13 mouse cellular contexts compared by ENCODE assay signal in the genomic region with DNA sequence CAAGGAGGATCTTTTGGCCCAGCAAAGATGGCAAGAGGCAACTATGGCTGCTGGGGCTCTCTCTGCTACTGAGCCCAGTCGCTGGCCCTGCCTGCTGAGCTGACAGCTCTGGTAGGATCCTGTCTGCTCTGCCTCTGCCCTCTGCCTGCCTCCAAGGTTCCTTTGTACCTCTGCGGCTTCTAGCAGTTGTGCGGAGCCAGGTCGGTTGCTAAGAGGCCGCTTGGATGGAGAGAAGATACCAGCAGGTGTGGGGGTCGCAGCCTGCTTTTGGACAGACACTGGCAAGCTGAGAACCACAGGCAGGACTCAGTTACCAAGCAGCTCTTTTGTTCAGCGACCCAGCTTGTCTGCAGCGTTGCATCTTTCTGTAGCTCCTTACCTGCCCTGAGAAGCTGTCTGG.
DNase-seq lines count a peak whose midpoint lies in the region; ATAC-seq and TF ChIP-seq lines count a peak whose summit lies in the region.
"Had no signal": no experiment of that assay in that cellular context is flagged by ENCODE, and none has a peak within 500 bp of the region (broad histone marks: within the 10 kb centered on the region; RNA-seq: fewer than 3 reads in every experiment).

No protein-coding gene starts in this region.

- no peak for ATAC-seq in forebrain, postnatal 0 days
- ATAC-seq in midbrain, embryonic 14.5 days (ENCODE audit: low FRiP score, low TSS enrichment), result no peak
- no peak for ATAC-seq in frontal cortex, adult (ENCODE audit: low TSS enrichment)

- H3K9me3 ChIP-seq in forebrain, postnatal 0 days (ENCODE audit: low read length), result no peaks in the 10 kb centered on the region
- no peaks in the 10 kb centered on the region for H3K9me3 ChIP-seq in midbrain, embryonic 14.5 days (ENCODE audit: control insufficient read depth, low read length)
- H3K9me3 ChIP-seq: embryonic facial prominence, embryonic 13.5 days; liver, embryonic 15.5 days had no signal

- H3K4me1 ChIP-seq in forebrain, postnatal 0 days (ENCODE audit: insufficient read depth), result peaks cover 41% of the 10 kb centered on the region
- peaks cover 40% of the 10 kb centered on the region for H3K4me1 ChIP-seq in midbrain, embryonic 14.5 days (ENCODE audit: control insufficient read depth, insufficient read depth, low read length)
- H3K4me1 ChIP-seq: liver, embryonic 15.5 days had no signal

- no peak for TF ChIP-seq CTCF in forebrain, postnatal 0 days (IDR thresholded peaks at IDR 0.05; ENCODE audit: low read depth)

- peak; percentile 53 to 60 for DNase-seq in cerebellum, postnatal 14 days
- no peak for DNase-seq in cerebellum, adult 18-20 months
- DNase-seq in R1 (ENCODE audit: low read depth, low spot score), result peak; percentile 13
- peak; percentile 21 for DNase-seq in forebrain, postnatal 0 days
- DNase-seq in midbrain, embryonic 14.5 days, result peak; percentile 40
- DNase-seq in urinary bladder, adult 18-20 months (ENCODE audit: low spot score in 2 of 2), result no peak
- no peak for DNase-seq in gastrocnemius, adult 8-10 months (ENCODE audit: low spot score in 2 of 2)
- DNase-seq: heart, adult 2 months; kidney, postnatal 14 days; thymus, postnatal 25 days had no signal

- H3K36me3 ChIP-seq in forebrain, postnatal 0 days (ENCODE audit: insufficient read depth), result no peaks in the 10 kb centered on the region
- no peaks in the 10 kb centered on the region for H3K36me3 ChIP-seq in midbrain, embryonic 14.5 days (ENCODE audit: control insufficient read depth, insufficient read depth, low read length)
- H3K36me3 ChIP-seq: embryonic facial prominence, embryonic 13.5 days; liver, embryonic 15.5 days had no signal

- no peak overlapping the region for H3K4me3 ChIP-seq in forebrain, postnatal 0 days (ENCODE audit: low read depth, low read length)
- H3K4me3 ChIP-seq in midbrain, embryonic 14.5 days (replicated peaks; ENCODE audit: low read depth, low read length), result no peak overlapping the region
- H3K4me3 ChIP-seq: embryonic facial prominence, embryonic 13.5 days; heart, adult 2 months; liver, embryonic 15.5 days had no signal

- H3K27ac ChIP-seq in forebrain, postnatal 0 days (ENCODE audit: low read depth, low read length), result peak overlapping the region; percentile 50
- H3K27ac ChIP-seq in midbrain, embryonic 14.5 days (replicated peaks; ENCODE audit: low read depth, low read length), result peak overlapping the region; percentile 94
- H3K27ac ChIP-seq: embryonic facial prominence, embryonic 13.5 days; heart, adult 2 months; liver, embryonic 15.5 days had no signal

- peak overlapping the region; percentile 33; the same call in 1 of the 2 replicates for H3K9ac ChIP-seq in forebrain, postnatal 0 days
- H3K9ac ChIP-seq in midbrain, embryonic 14.5 days (replicated peaks; ENCODE audit: low read length), result peak overlapping the region; percentile 43
- H3K9ac ChIP-seq: embryonic facial prominence, embryonic 13.5 days; liver, embryonic 15.5 days had no signal

- H3K27me3 ChIP-seq in forebrain, postnatal 0 days (ENCODE audit: insufficient read depth, low read length), result no peaks in the 10 kb centered on the region
- no peaks in the 10 kb centered on the region for H3K27me3 ChIP-seq in midbrain, embryonic 14.5 days (ENCODE audit: control insufficient read depth, insufficient read depth, low read length)
- H3K27me3 ChIP-seq: embryonic facial prominence, embryonic 13.5 days; liver, embryonic 15.5 days had no signal

- H3K4me2 ChIP-seq in forebrain, postnatal 0 days (ENCODE audit: low read depth), result no peak overlapping the region
- 0 out of 2 replicates have a peak overlapping the region, but pooled peaks have one; percentile 1 for H3K4me2 ChIP-seq in midbrain, embryonic 14.5 days (ENCODE audit: low read length)
- H3K4me2 ChIP-seq: embryonic facial prominence, embryonic 13.5 days; liver, embryonic 15.5 days had no signal

- 26% methylated on average over 8 of the region's 8 CpGs for WGBS in forebrain, postnatal 0 days
- 32% methylated on average over 8 of the region's 8 CpGs for WGBS in midbrain, embryonic 14.5 days

Comparison
In these comparisons a context has a peak if more than half of its experiments do, and no peak if none do; other contexts are left out.
1. DNase-seq: peak in cerebellum, postnatal 14 days (2 of 2), R1 (single experiment), forebrain, postnatal 0 days (single experiment) and midbrain, embryonic 14.5 days (single experiment); none in cerebellum, adult 18-20 months (0 of 2), urinary bladder, adult 18-20 months (0 of 2) and gastrocnemius, adult 8-10 months (0 of 2).